Mouse (Mus musculus): Measurements from ENCODE around the gene Cutal. TPM values are rescaled to one million over a fixed set of nuclear protein-coding genes. Genes with fewer than 3 reads are reported as not detected.

Cutal gene
- polyA plus RNA-seq, 1 experiment, result 3.0 TPM

GRCm38 (mm10) chr2:34915103-34915502, 40.9 kb downstream of the Cutal start:
- DNase-seq (ENCODE audit: low spot score), result no peak

GRCm38 (mm10) chr2:34920144-34920543, 45.9 kb downstream of the Cutal start:
- no peak for DNase-seq (ENCODE audit: low spot score)

GRCm38 (mm10) chr2:34922729-34923128, 48.5 kb downstream of the Cutal start:
- DNase-seq (ENCODE audit: low spot score), result no peak

- no peak for DNase-seq (ENCODE audit: low spot score)
These were observed 53.1 kb downstream of the Cutal start for GRCm38 (mm10) chr2:34927320-34927719.

GRCm38 (mm10) chr2:34937460-34937859, 63.3 kb downstream of the Cutal start:
- DNase-seq (ENCODE audit: low spot score), result no peak

- DNase-seq (ENCODE audit: low spot score), result no peak
These were observed 64.3 kb downstream of the Cutal start for GRCm38 (mm10) chr2:34938269-34939208.

GRCm38 (mm10) chr2:34940246-34940645, 66.0 kb downstream of the Cutal start:
- no peak for DNase-seq (ENCODE audit: low spot score)

- no peak for DNase-seq (ENCODE audit: low spot score)
These were observed 67.0 kb downstream of the Cutal start for GRCm38 (mm10) chr2:34941061-34941675.

Other genes starting within 250 kb of the Cutal start
- gene Gapvd1, start 119.2 kb upstream of the Cutal start, polyA plus RNA-seq (2012; rRNA removed), result 26.6 and 32.5 TPM in 2 replicates
- gene Hspa5, start 102.4 kb upstream of the Cutal start, polyA plus RNA-seq (2012; rRNA removed), result 272 and 309 TPM in 2 replicates
- 15.4 and 17.0 TPM in 2 replicates for gene Rabepk, start 74.5 kb upstream of the Cutal start, polyA plus RNA-seq (2012; rRNA removed)
- 70.3 and 71.0 TPM in 2 replicates for gene Fbxw2, start 48.1 kb upstream of the Cutal start, polyA plus RNA-seq (2012; rRNA removed)
- gene Gm34653, start 41.4 kb upstream of the Cutal start, polyA plus RNA-seq (2012; rRNA removed), result 0.04 and 0.08 TPM in 2 replicates
- gene Psmd5, start 572 bp downstream of the Cutal start, polyA plus RNA-seq (2012; rRNA removed), result 44.8 and 54.0 TPM in 2 replicates
- 4.5 and 4.7 TPM in 2 replicates for gene Phf19, start 39.6 kb downstream of the Cutal start, polyA plus RNA-seq (2012; rRNA removed)
- gene Traf1, start 87.4 kb downstream of the Cutal start, polyA plus RNA-seq (2012; rRNA removed), result 5.9 and 6.6 TPM in 2 replicates
- gene Hc, start 187.0 kb downstream of the Cutal start, polyA plus RNA-seq (2012; rRNA removed), result 0.40 and 0.56 TPM in 2 replicates
- gene AI182371, start 227.1 kb downstream of the Cutal start, polyA plus RNA-seq (2012; rRNA removed), result 1.0 and 1.4 TPM in 2 replicates
- 20.8 and 23.7 TPM in 2 replicates for gene Cntrl, start 235.1 kb downstream of the Cutal start, polyA plus RNA-seq (2012; rRNA removed)

Data from urinary bladder, adult 2 months (tissue).